Mouse (Mus musculus) heart, postnatal 25 days (tissue): ENCODE data around the gene Ccser2. TPM values are rescaled to one million over a fixed set of nuclear protein-coding genes. Genes with fewer than 3 reads are reported as not detected.
"Not testable (repeated sequence)": the region's sequence is repeated elsewhere in the genome, so short reads cannot be mapped to it uniquely, and the experiment has no call there.

ENCODE experiments used
- DNase-seq: peaks from one replicate; pipeline ENCODE4 v3.0.0; 2022; ENCODE audit warnings: low spot score
- intact Hi-C: fragments of 180-260 bp; cut with DNase I; formaldehyde crosslinking; loops from one replicate; pipeline ENCODE4 v1.15.1; 2025
- total RNA-seq, 2 experiments: library from RNA; stranded (reverse); gene quantifications; 2 replicates each; pipeline ENCODE4 v1.2.3; 2021

Ccser2 gene
- 100 to 1,000 TPM; 112 to 119 TPM for total RNA-seq

DNA sequence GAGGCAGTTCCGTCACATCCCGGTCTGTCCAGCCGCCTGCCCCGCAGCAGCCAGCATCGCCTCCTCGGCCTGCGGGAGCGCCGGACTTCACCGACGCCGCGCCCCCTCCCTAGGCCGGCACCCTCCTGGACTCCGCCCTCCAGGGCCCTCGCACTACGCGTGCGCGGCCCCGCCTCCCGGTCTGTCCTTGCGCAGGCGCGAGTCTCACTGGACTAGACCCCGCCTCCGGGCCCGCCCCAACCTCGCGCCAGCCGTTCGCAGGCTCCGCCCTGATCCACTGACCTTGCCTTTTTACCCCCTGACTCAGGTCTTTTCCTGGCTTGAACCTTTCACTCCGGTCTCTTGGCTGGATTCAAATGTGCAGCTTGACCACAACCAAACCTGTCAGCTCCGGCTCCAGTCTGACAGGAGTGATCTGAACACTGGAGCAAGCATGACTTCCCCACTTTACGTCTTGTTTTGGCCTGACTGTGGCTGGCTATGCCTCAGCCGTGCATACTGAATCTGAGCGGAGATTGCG, at the start of gene Ccser2:
Gene Ccser2, minus strand, starts transcription at position 150 of the 520 bp plus-strand sequence.
- DNase-seq: peak; percentile 97
- intact Hi-C loops: loop anchor here (5.0 kb wide), 2 partner anchors 46 to 169 kb away; partner anchors contain the start of gene Ghitm

DNA sequence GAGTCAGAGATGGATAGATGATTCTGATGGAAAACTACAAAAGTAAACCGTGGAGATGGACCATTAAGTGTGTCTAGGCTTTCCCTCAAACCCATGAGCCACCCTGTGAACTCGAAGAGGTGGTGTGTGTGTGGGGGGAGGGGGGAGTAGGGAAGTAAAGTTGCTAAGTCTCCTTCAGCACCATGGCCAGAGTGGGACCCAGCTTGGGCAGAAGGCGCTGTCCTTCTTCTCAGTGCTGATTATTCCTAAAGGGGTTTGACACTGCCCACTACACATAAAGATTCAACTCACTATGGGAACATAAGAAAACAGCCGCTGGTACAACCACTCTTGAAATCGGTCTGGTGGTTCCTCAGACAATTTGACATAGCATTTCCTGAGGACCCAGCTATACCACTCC, 47.3 kb upstream of the Ccser2 start:
- no peak for DNase-seq
- intact Hi-C loops: no loop called here

DNA sequence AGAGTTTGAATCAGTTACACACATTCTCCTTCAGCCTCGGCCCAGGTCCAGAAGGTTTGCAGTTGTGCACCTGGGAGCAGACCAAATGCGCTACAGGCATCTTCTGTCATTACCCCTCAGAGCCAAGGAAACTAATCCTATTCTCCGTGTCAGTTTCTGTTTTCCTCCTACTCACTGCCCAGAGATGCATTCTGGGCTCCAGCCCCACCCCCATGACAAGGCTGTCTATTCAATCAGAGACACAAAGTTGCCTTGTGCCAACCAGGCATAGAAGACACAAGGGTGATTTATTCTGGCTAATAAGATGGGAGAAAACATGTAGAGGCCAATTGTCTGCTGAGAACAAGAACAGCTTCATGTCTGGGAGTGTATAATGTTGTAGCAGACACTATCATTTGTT, 45.1 kb upstream of the Ccser2 start:
- intact Hi-C loops: no loop called here
- DNase-seq: no peak

DNA sequence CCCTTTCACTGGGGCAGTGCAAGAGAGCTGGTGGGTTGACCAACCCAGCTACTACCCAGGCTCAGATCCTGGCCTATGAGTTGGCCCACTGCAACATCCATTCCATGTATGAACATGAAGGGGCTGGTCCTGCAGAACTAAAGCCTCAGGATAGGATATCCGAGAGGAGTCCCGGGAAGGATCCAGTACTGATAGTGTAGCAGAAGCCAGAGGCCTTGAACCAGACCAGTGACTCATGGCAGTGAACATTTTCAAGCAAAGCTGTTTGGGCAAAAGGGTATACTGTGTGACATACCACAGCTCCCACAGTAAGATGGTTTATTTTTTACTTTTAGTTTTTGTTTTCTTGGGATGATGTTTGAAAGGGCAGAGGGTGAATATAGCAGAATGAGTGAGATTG, 41.1 kb upstream of the Ccser2 start:
- intact Hi-C loops: no loop called here

DNA sequence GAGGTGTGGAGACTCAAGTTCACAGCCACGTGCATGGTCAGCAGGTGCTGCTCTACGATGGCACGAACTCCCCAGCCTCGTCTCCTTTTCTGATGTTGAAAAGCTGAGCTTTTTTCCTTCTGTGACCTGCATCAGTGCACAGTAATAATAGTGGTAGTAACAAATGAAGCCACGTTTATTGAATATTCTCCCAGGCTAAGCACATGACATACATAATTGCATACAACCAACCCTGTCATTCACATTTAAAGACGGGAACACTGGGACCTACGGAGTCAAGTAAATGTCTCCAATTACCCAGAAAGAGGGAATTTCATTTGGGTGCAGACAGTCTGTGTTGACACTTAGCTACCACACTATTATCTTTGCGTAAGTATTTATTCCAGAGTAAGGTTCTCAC, 37.9 kb upstream of the Ccser2 start:
- intact Hi-C loops: no loop called here
- no peak for DNase-seq

More for the DNA sequence above, 41.1 kb upstream of the Ccser2 start:
- DNase-seq: no peak

DNA sequence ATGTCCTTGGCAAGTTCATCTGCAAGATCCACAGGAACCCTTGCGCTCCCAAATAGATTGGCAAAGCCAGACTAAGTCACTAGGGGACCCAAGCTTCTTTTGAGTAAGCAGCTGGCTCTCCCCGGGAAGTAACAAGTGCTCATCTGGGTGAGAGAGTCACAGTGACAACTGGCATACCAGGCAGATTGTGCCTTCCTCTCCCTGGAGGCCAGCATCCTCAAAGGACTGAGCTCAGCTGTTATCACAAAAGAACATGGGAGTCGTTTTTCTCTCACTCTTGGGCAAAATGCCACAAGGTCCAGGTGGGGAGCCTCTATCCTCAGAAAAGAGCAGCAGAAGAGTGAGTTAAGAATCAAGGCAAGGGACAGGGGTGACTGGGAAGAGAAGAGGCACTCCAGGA, 37.3 kb upstream of the Ccser2 start:
- intact Hi-C loops: no loop called here
- no peak for DNase-seq

DNA sequence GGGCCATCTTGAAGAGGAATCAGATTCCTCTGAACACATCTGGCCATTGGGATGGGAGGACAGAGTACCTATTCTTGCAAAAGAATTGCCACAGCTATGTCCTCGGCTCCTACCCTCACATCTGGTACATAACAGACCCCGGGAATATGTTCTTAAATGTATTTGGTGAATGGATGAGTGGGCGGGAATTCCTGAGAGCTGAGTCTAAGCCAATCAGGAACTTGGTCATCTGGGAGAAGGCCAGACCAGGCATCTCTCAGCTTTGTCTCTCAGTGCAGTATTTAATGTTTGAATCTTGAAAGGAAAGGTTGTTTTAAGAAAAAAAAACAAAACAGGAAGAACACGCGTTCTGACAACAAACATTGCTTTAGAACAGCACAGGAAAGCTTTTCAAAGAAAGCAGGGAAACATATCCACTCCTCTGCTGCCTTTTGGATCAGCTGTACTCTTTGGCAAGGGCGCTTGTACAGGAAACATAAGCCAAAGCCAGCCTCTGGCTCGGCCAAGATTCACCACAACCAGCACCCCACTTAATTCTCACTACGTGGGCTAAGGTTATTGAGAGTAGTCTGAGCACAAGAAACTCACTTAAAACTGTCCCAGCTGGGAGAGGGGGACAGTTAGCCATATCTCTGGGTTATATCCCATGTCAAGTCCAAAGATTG, 35.0 kb upstream of the Ccser2 start:
- intact Hi-C loops: no loop called here
- no peak for DNase-seq

DNA sequence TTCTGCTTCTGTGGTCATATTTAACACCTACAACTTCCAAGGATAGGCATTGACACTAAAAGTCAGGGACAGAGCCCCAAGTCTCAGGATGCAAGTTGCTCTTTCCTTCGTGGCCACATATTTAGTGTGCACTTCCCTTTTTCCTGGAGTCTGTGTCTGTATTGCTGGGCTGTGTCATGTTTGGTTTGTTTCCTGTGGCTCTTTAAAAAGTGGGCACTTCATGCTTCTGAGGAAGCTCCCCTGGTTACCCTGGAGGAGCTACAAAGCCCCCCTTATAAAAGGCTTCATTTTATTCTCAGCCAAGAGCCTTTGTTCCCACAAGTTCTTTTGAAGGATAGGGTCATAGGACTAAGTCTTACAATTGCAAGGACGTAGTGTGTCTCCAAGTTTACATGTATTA, 34.3 kb upstream of the Ccser2 start:
- intact Hi-C loops: no loop called here
- DNase-seq: no peak

DNA sequence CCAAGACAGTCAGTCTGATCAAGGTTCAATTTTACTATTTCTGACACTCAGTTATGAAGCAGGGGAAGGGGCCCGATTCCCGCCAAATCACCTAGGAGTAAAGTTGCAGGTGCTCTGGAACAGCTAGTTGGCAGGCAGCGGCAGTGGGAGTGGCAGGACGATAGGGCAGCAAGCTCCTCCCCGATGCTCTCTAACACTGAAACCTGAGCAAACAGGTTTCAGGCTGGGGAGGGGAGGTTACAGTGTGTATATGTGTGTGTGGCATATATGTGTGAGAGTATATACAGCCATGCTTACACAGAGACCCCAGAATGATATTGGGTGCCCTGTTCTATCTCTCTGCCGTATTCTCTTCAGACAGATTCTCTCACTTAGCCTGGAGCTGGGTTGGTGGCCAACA, 32.2 kb upstream of the Ccser2 start:
- DNase-seq, intact Hi-C loops: not testable (repeated sequence)

DNA sequence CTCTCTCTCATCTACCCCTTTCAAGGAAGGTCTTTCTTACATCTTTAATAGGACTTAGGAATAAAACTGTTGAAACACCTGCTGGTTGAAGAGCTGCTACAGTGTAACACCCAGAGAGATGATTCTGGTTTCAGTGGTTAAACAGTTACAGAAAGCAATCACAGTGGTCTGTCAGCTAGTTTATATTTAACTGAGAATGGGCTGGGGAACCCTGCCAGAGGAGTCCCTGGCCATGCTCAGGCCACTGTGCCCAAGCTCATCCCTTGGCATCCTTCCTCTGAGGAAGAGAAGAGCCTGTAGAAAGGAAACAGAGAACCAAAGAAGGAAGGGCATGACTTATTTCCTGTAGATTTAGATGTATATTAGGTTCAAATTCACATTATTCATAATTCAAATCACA, 21.2 kb upstream of the Ccser2 start:
- DNase-seq: no peak
- intact Hi-C loops: no loop called here

DNA sequence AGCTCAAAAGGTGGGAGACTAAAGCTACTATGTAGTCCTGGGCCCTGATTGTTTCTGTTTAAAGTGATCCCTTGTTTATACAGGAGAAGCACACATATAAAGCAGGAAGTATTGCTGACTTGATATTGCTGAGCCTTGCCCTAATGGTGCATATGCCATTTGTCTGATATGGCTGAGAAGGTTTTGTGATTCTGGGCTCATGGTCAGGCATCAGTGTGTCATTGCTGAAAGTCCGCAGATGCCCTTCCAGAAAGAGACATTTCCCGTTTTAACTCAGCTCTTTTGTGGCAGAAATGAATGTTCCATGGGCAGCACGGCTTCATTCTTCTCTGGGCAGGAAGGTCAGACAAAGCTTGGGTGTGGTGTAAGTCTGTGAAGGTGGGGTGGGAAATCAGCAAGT, 17.1 kb upstream of the Ccser2 start:
- DNase-seq: peak; percentile 1
- intact Hi-C loops: no loop called here

DNA sequence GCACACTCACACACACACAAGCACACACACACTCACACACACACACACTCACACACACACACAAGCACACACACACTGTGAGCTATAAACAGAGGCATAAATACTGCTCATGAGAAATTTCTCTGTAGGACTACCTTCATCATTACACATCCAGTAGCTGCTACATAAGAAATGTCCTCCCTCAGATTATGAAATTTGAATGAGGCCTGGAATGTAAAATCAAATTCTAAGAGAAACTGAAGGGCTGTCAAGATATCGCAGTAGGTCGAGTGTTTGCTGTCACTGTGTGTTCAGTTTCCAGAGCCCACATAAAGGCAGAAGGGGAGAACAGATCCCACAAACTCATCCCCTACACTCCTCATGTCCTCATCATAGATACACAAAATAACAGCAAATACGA, 6.4 kb upstream of the Ccser2 start:
- no peak for DNase-seq
- intact Hi-C loops: no loop called here

DNA sequence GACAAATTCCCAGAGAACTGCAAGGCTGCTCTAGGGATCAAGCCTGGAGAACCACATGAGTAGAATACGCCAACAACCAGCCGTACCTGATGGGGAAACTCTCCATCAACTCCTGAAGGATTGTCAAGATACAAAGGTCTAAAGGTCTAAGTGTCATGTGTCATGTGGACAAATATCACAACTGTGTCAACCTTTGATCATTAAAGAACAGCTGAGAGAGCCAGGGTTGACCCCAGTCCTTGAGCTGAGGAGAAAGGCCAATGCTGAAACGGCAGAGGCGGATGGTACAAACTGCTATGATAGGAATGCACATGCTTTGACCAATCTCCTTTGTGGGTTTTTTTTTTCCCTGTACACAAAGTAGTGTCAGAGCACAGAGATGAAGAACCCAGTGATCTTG, 2.6 kb upstream of the Ccser2 start:
- no peak for DNase-seq

DNA sequence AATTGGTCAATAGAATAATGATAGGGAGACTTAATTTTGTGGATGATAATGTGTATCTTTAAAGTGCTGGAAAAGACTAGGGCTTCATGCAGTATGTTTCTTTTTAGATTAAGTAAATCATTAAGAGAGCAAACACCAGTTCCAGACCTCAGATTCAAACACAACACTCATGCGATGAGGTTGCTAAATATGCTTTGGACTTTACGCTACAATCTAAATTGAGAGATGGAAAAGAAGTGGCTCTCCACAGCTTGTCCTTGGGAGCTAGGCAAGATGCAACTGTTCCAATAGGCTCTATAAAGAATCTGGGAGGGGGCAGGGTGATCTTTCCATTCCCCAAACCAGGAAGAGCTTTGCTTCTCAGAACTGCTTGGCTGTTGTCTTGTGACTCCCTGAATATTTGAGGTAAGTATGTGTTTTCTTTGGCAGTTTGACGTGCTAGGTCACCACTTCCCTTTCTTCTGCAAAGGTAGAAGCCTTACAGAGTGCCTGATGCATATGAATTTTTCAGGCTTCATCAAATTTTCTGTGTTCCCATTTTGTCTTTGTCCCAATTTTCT, 1.4 kb upstream of the Ccser2 start:
- intact Hi-C loops: loop anchor here (5.0 kb wide), 2 partner anchors 48 to 167 kb away; partner anchors contain the start of gene Ghitm
- DNase-seq: no peak

More for the DNA sequence above, 2.6 kb upstream of the Ccser2 start:
- intact Hi-C loops: no loop called here

DNA sequence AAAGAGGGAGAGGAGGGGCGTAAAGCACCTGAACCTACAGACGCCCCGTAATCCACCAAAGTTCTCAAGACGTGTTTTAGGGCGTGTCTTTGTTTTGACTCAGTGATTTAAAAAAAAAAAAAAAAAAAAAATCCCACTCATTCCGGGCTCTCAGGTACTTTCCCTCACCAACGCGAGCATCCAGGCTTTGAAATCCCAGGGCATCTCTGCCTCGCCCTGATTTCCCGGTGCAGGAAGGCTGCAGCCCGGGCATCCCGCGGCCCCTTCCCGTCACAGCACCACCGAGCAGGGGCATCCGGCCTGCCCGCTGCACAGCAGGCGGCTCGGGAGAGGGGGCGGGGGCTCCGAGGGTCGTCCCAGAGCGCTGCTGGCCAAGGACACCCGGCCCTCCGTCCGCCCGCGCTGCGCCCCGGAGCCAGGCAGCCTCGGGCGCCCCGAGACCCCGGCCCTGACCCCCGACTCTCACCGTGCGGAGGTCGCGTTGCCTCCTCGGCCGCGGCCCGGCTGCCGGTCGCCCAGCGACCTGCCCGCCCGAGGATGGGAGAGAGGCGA, 425 bp downstream of the Ccser2 start:
- no peak for DNase-seq
- intact Hi-C loops: loop anchor here (5.0 kb wide), 2 partner anchors 46 to 169 kb away; partner anchors contain the start of gene Ghitm

DNA sequence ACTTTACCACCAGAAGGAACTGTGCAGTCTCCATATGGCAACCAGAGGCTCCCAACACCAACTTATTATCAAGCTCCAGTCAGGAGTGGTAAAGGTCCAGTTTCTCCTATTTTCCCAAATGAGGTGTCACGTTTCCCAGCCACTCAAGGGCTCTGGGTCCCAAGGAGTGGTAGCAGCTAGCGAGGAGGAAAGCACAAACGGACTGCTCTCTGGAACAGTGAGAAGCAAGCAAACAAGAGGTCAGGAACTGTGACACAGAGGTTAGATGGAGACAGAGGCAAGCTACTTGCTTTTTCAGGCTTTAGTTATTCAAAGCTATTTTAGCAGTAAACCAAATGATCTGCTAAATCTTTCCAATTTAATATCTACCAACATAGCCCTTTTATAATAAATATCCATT, 3.2 kb downstream of the Ccser2 start:
- intact Hi-C loops: loop anchor here (5.0 kb wide), 2 partner anchors 43 to 172 kb away; partner anchors contain the start of gene Ghitm
- no peak for DNase-seq

DNA sequence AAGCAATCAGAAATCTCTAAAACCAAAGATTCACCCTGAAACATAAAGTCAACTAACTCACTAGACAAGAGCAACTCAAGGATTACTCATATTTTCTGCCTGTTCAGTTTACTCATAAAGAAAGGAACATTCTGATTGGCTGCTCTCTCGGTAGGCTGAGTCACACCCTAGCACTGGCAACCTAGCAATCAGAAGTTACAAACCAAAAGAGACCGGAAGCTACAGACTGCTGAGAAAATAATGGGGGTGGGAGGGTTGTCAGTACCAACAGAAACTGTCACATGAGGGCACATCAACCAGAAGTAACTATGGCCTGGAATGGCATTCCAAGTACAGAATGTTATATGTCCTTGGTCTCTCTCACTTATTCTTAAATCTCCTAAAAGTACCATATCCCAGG, 6.1 kb downstream of the Ccser2 start:
- DNase-seq: no peak
- intact Hi-C loops: no loop called here

DNA sequence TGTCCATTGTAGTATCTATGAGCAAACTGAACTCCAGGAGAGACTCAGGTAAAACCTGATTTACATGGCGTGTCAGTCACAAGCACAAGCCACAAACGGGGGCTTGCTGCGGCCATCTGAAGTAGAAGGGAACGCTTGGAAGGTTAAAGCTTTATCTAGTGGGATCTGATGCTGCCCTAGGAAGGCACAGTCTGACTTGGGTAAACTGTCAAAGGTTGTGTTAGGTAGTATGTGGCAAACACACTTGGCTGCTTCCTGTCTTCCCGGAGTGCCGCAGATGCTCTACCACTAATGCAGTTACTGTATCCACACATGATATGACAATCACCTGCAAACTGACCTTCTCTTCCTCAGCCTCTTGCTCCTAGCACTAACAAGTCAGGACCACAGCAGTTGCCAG, 10.9 kb downstream of the Ccser2 start:
- no peak for DNase-seq
- intact Hi-C loops: no loop called here

DNA sequence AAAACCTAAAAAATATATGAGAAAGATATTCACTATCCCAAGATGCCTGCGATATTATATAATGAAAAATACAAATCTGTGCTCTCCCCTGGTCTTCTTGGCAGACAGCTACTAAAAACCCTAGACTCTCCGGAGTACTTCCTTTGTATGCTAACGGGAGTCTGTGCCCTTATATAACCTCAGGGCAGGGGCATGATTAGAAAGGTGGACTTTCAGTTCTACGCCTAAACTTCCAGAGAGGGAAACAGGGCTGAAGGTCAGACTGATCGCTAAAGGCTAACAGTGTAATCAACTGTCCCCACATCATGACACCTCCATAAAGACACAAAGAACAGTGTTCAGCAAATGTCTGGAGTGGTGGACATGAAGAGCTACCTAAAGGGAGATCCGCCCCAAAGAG, 11.3 kb downstream of the Ccser2 start:
- intact Hi-C loops: no loop called here
- DNase-seq: no peak

DNA sequence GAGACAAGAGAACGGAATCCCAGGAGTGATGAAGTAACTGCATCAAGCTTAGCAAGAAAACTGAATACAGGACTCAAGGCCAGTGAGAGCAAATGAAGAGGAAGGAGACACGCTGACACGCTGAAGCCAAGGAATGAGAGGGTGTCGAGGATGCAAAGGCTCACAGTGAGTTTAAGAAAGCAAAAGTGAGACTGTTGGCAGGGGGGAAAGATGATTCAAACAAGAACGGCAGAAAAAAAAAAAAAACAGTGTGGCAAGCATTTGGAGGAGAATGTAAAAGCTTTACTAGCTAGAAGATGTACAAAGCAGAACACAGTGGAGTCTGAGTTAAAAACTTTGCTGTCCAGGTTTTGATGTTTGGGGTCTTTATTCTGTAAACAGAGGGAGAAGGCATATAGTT, 11.9 kb downstream of the Ccser2 start:
- no peak for DNase-seq
- intact Hi-C loops: no loop called here
